Mouse (Mus musculus): Measurements from ENCODE around the gene 1700030J22Rik. TPM values are rescaled to one million over a fixed set of nuclear protein-coding genes. Genes with fewer than 3 reads are reported as not detected.
A peak's percentile ranks its signal among the peaks of the same experiment; 100 is the strongest.

1700030J22Rik gene
- polyA plus RNA-seq, 1 experiment from 2014 or later = 0.66 TPM

DNA sequence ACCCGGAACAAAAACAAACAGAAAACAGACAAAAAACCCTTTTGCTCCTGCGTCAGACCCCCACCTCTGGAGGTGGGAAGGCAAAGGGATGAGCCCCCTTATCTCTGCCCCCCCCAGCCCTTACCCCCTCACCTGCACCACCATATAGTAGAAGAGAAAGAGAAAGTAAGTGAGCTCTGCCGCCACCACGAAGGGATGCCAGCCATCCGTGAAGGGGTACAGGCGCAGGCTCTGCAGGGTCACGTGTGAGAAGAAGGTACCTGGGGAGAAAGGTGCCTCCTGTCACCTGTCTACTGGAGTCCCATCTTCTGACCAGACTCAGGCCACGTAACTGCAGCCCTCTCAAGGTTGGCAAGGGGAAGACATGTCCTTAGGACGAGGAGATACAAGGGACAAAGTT lies 32.6 kb upstream of the 1700030J22Rik start:
- Histone ChIP-seq H3K4me2 (ENCODE audit: low read length) (no peak overlapping the region), H3K9ac (ENCODE audit: low read length) (no peak overlapping the region), H3K27ac (replicated peaks in 1 of 2; ENCODE audit: control insufficient read depth in 1 of 2, insufficient read depth in 1 of 2, low read depth in 2 of 2, low read length in 2 of 2) (no peak overlapping the region), H3K4me1 (ENCODE audit: control insufficient read depth in 2 of 2, insufficient read depth in 2 of 2, low read length in 2 of 2) (no peaks in the 10 kb centered on the region), H3K36me3 (ENCODE audit: control insufficient read depth, insufficient read depth, low read length) (no peaks in the 10 kb centered on the region), H3K9me3 (ENCODE audit: control insufficient read depth, low read length) (no peaks in the 10 kb centered on the region), H3K27me3 (ENCODE audit: control insufficient read depth, insufficient read depth, low read length) (no peaks in the 10 kb centered on the region), H3K4me3 (ENCODE audit: control insufficient read depth in 1 of 2, insufficient read depth in 1 of 2, low read depth in 1 of 2, low read length in 2 of 2) (no peak overlapping the region)
- WGBS = 82% methylated on average over 9 of the region's 9 CpGs
- ATAC-seq (ENCODE audit: insufficient number of reproducible peaks, insufficient read depth, low FRiP score, low read depth) = no peak

DNA sequence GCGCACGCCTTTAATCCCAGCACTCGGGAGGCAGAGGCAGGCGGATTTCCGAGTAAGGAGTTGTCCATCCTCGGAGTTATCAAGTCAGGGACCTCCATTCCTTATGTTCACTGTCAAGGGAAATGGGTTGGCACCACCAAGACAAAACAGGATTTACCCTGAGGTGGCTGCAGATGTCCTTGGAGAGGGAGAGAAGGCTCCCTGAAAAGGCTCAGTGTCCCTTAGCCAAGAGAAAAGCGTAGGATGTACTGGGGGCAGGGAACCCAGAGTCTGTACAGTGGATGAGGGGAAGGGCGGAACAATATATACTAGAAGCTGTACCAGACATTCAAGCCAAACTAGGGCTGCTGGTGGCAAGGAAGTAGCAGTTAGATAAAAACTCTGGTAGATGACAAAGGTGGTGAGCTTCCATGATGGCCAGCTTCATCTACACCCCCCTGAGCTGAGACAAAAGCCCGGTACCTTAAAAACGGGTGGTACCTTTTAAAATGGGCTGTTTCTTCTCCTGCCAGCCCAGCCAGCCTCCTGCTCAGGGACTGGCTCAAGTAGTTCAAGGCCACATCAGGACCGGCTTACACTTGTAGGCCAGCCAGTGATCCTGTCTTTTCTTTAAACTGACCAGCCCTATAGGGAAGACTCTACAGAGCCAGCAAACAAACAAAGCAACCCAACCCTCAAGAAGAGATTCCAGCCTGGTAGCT lies 15.4 kb upstream of the 1700030J22Rik start:
- no peak for ATAC-seq (ENCODE audit: insufficient number of reproducible peaks, insufficient read depth, low FRiP score, low read depth)
- Histone ChIP-seq H3K4me3 (ENCODE audit: control insufficient read depth in 1 of 2, insufficient read depth in 1 of 2, low read depth in 1 of 2, low read length in 2 of 2) (peak overlapping the region; percentile 66 to 80), H3K27me3 (ENCODE audit: control insufficient read depth, insufficient read depth, low read length) (no peaks in the 10 kb centered on the region), H3K4me1 (ENCODE audit: control insufficient read depth in 2 of 2, insufficient read depth in 2 of 2, low read length in 2 of 2) (peaks cover 4 to 13% of the 10 kb centered on the region in 2 experiments), H3K36me3 (ENCODE audit: control insufficient read depth, insufficient read depth, low read length) (peaks cover 2% of the 10 kb centered on the region; the same call in 1 of the 2 replicates), H3K9me3 (ENCODE audit: control insufficient read depth, low read length) (no peaks in the 10 kb centered on the region), H3K27ac (replicated peaks in 1 of 2; ENCODE audit: control insufficient read depth in 1 of 2, insufficient read depth in 1 of 2, low read depth in 2 of 2, low read length in 2 of 2) (peak overlapping the region; percentile 59 to 80; a peak in 2 of 4 replicates), H3K4me2 (ENCODE audit: low read length) (peak overlapping the region; percentile 97), H3K9ac (ENCODE audit: low read length) (peak overlapping the region; percentile 70)
- WGBS = 54% methylated on average over 11 of the region's 11 CpGs

DNA sequence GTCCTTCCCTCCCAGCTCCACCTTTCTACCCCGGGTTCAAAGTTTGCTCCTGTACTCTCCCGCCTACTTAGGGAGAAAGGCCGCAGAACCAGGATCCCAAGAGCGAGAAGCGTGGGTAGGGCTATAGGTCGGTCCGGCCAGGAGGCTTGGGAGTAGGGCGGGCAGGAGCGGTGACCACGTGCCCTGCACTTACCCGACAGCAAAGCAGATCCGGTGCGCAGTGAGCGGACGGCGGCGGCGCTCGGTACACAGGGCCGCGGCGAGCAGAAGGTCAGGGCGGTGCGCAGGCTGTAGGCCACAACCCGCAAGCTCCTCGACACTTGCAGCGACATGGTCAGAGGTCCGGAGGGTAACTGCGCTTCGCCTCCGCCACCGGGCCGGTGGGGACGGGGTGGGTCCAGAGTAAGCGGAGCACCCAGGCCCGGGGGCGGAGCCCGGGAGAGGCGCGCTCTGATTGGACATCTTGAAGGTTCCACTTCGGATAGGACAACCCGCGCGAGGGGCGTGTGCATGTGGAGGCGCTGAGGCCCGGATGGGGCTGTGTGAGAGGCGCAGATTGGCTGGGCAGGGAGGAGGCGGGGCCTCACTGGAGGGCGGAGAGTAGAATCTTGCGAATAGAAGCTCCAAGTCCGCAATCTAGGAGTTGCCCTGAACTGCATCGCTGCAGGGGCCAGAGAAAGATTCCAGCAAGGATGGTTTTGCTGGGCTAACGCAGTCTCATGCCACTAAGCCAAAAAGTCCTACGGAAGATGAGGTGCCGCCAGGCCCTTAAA lies 14.5 kb upstream of the 1700030J22Rik start, which contains the start of gene Gcsh:
Gene Gcsh, minus strand, starts transcription at position 443 of the 773 bp plus-strand sequence.
- peak within 1 kb of the TSS; percentile 75 to 80 for H3K27ac ChIP-seq (replicated peaks in 1 of 2; ENCODE audit: control insufficient read depth in 1 of 2, insufficient read depth in 1 of 2, low read depth in 2 of 2, low read length in 2 of 2)
- under 1% methylated on average over 56 of the region's 56 CpGs for WGBS
- H3K4me2 ChIP-seq (ENCODE audit: low read length) = peak within 1 kb of the TSS; percentile 97
- ATAC-seq (ENCODE audit: insufficient number of reproducible peaks, insufficient read depth, low FRiP score, low read depth) = peak; percentile 100
- H3K9me3 ChIP-seq (ENCODE audit: control insufficient read depth, low read length) = no peaks in the 10 kb centered on the region
- H3K36me3 ChIP-seq (ENCODE audit: control insufficient read depth, insufficient read depth, low read length) = peaks cover 6% of the 10 kb centered on the region
- peaks cover 4 to 13% of the 10 kb centered on the region in 2 experiments for H3K4me1 ChIP-seq (ENCODE audit: control insufficient read depth in 2 of 2, insufficient read depth in 2 of 2, low read length in 2 of 2)
- H3K27me3 ChIP-seq (ENCODE audit: control insufficient read depth, insufficient read depth, low read length) = no peaks in the 10 kb centered on the region
- peak within 1 kb of the TSS; percentile 80 for H3K9ac ChIP-seq (ENCODE audit: low read length)
- peak within 1 kb of the TSS; percentile 66 to 80 for H3K4me3 ChIP-seq (ENCODE audit: control insufficient read depth in 1 of 2, insufficient read depth in 1 of 2, low read depth in 1 of 2, low read length in 2 of 2)

DNA sequence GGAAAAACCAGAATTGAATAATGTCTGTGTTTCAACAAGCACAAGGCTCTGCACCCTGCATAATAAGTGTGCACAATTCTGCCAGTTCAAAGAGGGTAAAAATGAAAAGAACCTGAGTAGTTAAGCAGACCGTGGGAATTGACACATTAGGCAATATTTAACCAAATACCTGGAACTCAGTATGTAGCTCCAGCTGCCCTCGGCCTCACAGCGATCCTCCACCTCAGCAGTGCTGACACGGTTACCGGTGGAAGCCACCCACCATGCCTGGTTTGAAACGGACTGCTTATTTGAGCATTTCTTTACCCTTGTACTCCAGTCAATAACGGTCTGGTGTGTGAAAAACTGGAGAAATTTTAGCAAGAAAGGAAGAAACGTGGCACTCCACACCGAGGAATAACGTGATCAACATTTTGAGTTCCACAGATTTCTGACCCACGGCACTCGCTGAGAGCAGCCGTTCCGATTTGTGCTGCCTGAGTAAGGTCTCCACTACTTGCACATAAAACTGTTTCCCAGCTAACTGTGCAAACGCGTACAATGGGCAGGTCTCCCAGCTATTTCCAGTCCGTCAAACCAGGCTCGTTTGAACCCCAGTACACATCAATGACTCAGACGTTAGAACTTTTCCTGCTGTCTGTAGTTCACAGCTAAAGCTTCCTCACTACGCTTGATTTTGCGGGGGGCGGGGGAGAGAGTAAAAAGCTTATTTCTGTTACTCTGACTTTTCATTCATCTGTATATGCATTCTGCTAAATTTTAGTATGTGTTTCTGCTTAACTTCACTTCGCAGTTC lies 13.6 kb upstream of the 1700030J22Rik start:
- Histone ChIP-seq H3K4me2 (ENCODE audit: low read length) (peak overlapping the region; percentile 97), H3K27ac (replicated peaks in 1 of 2; ENCODE audit: control insufficient read depth in 1 of 2, insufficient read depth in 1 of 2, low read depth in 2 of 2, low read length in 2 of 2) (peak overlapping the region; percentile 68 to 75; a peak in 2 of 4 replicates)
- WGBS = 11% methylated on average over 23 of the region's 23 CpGs

DNA sequence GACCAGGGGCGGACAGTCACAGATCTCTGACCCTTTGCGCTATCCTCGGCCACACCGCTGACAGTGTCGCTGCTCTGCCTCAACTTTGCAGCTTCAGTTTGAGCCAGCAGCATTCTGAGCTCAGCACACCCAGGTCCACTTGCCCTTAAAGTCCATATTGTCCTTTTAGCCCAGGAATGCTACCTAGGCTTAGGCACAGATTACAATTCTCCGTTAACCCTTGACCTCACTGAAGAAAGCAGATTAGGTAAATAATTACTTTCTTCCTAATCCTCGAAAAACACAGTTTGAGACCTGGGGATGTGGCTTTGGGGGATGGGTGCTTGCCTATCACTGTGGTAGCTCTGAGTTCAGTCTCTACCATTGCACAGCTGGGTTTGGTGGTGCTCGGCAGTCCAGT lies 12.5 kb upstream of the 1700030J22Rik start:
- 89% methylated on average over 8 of the region's 8 CpGs for WGBS
- no peaks in the 10 kb centered on the region for H3K9me3 ChIP-seq (ENCODE audit: control insufficient read depth, low read length)
- H3K4me3 ChIP-seq (ENCODE audit: control insufficient read depth in 1 of 2, insufficient read depth in 1 of 2, low read depth in 1 of 2, low read length in 2 of 2) = no peak overlapping the region
- no peaks in the 10 kb centered on the region for H3K27me3 ChIP-seq (ENCODE audit: control insufficient read depth, insufficient read depth, low read length)
- no peak overlapping the region for H3K4me2 ChIP-seq (ENCODE audit: low read length)
- peaks cover 17% of the 10 kb centered on the region for H3K36me3 ChIP-seq (ENCODE audit: control insufficient read depth, insufficient read depth, low read length)
- no peak overlapping the region for H3K9ac ChIP-seq (ENCODE audit: low read length)
- no peak overlapping the region for H3K27ac ChIP-seq (replicated peaks in 1 of 2; ENCODE audit: control insufficient read depth in 1 of 2, insufficient read depth in 1 of 2, low read depth in 2 of 2, low read length in 2 of 2)
- peaks cover 4 to 13% of the 10 kb centered on the region in 2 experiments for H3K4me1 ChIP-seq (ENCODE audit: control insufficient read depth in 2 of 2, insufficient read depth in 2 of 2, low read length in 2 of 2)
- no peak for ATAC-seq (ENCODE audit: insufficient number of reproducible peaks, insufficient read depth, low FRiP score, low read depth)

More for the DNA sequence above, 13.6 kb upstream of the 1700030J22Rik start:
- no peaks in the 10 kb centered on the region for H3K9me3 ChIP-seq (ENCODE audit: control insufficient read depth, low read length)
- H3K36me3 ChIP-seq (ENCODE audit: control insufficient read depth, insufficient read depth, low read length) = peaks cover 9% of the 10 kb centered on the region
- peak overlapping the region; percentile 66 to 80 for H3K4me3 ChIP-seq (ENCODE audit: control insufficient read depth in 1 of 2, insufficient read depth in 1 of 2, low read depth in 1 of 2, low read length in 2 of 2)
- ATAC-seq (ENCODE audit: insufficient number of reproducible peaks, insufficient read depth, low FRiP score, low read depth) = no peak
- H3K9ac ChIP-seq (ENCODE audit: low read length) = peak overlapping the region; percentile 80
- no peaks in the 10 kb centered on the region for H3K27me3 ChIP-seq (ENCODE audit: control insufficient read depth, insufficient read depth, low read length)
- peaks cover 4 to 13% of the 10 kb centered on the region in 2 experiments for H3K4me1 ChIP-seq (ENCODE audit: control insufficient read depth in 2 of 2, insufficient read depth in 2 of 2, low read length in 2 of 2)

DNA sequence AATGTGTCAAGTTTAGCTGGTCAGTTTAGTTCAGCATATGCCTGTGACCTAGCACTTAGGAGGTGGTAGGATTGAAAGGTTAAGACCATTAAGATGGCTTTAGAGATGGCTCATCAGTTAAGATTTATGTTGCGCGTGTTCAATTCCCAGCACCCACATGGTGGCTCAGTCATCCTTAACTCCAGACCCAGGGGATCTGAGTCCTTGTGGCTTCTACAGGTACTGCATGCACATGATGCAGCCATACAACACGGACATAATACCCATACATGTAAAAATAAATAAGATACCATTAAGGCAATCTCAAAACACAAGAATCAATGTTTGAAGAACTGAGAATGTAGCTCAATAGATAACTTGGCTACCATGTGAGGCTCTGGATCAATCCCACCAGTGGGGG lies 11.1 kb upstream of the 1700030J22Rik start:
- H3K36me3 ChIP-seq (ENCODE audit: control insufficient read depth, insufficient read depth, low read length) = peaks cover 29% of the 10 kb centered on the region
- peaks cover 4 to 13% of the 10 kb centered on the region in 2 experiments for H3K4me1 ChIP-seq (ENCODE audit: control insufficient read depth in 2 of 2, insufficient read depth in 2 of 2, low read length in 2 of 2)
- H3K9ac ChIP-seq (ENCODE audit: low read length) = no peak overlapping the region
- no peaks in the 10 kb centered on the region for H3K9me3 ChIP-seq (ENCODE audit: control insufficient read depth, low read length)
- WGBS = 92% methylated on average over 3 of the region's 3 CpGs
- no peak overlapping the region for H3K27ac ChIP-seq (replicated peaks in 1 of 2; ENCODE audit: control insufficient read depth in 1 of 2, insufficient read depth in 1 of 2, low read depth in 2 of 2, low read length in 2 of 2)
- H3K27me3 ChIP-seq (ENCODE audit: control insufficient read depth, insufficient read depth, low read length) = no peaks in the 10 kb centered on the region
- H3K4me2 ChIP-seq (ENCODE audit: low read length) = no peak overlapping the region
- no peak for ATAC-seq (ENCODE audit: insufficient number of reproducible peaks, insufficient read depth, low FRiP score, low read depth)
- no peak overlapping the region for H3K4me3 ChIP-seq (ENCODE audit: control insufficient read depth in 1 of 2, insufficient read depth in 1 of 2, low read depth in 1 of 2, low read length in 2 of 2)

DNA sequence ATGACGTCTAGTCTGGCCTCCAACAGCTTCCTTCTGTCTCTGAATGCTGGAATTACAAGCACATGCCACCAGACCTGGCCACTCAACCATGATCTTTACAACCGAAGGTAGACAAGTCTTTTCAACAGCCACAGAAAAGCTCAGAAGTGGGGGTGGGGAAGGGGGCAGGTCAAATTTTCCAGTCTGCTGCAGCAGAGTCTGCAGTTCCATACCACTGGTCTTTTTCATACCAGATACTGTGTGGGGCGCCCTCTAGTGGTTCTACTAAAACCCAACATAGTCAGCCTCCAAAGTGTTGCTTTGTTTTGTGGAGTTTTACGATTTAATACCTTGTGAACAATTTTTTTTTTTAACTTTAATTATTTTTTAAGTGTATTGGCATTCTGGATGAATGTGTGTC lies 1.4 kb upstream of the 1700030J22Rik start:
- Histone ChIP-seq H3K4me2 (ENCODE audit: low read length) (0 out of 2 replicates have a peak overlapping the region, but pooled peaks have one; percentile 11), H3K27me3 (ENCODE audit: control insufficient read depth, insufficient read depth, low read length) (no peaks in the 10 kb centered on the region)
- 14% methylated on average over 4 of the region's 4 CpGs for WGBS

More for the DNA sequence above, 1.4 kb upstream of the 1700030J22Rik start:
- ATAC-seq (ENCODE audit: insufficient number of reproducible peaks, insufficient read depth, low FRiP score, low read depth) = no peak
- Histone ChIP-seq H3K27ac (replicated peaks in 1 of 2; ENCODE audit: control insufficient read depth in 1 of 2, insufficient read depth in 1 of 2, low read depth in 2 of 2, low read length in 2 of 2) (no peak overlapping the region), H3K36me3 (ENCODE audit: control insufficient read depth, insufficient read depth, low read length) (peaks cover 28% of the 10 kb centered on the region), H3K9me3 (ENCODE audit: control insufficient read depth, low read length) (no peaks in the 10 kb centered on the region), H3K4me1 (ENCODE audit: control insufficient read depth in 2 of 2, insufficient read depth in 2 of 2, low read length in 2 of 2) (peaks cover 9 to 12% of the 10 kb centered on the region in 2 experiments), H3K9ac (ENCODE audit: low read length) (no peak overlapping the region), H3K4me3 (ENCODE audit: control insufficient read depth in 1 of 2, insufficient read depth in 1 of 2, low read depth in 1 of 2, low read length in 2 of 2) (no peak overlapping the region)
